Comparison of ENCODE assay signal across 17 mouse cellular contexts in genomic region chr8:128457277-128457676, GRCm38 (mm10).
"Had no signal": no experiment of that assay in that cellular context is flagged by ENCODE, and none has a peak within 500 bp of the region (broad histone marks: within the 10 kb centered on the region; RNA-seq: fewer than 3 reads in every experiment).

No protein-coding gene starts in this region.

- H3K4me3 ChIP-seq: intestine, embryonic 15.5 days; layer of hippocampus, adult 2 months; limb, embryonic 12.5 days; liver, embryonic 13.5 days; lung, embryonic 15.5 days; midbrain, embryonic 10.5 days; myocyte; neural tube, embryonic 12.5 days had no signal

- DNase-seq: kidney, adult 18-20 months; kidney, postnatal 14 days; liver; liver, embryonic 13.5 days; liver, postnatal 0 days; lung, postnatal 14 days; midbrain, embryonic 14.5 days; right cerebral cortex, postnatal 25 days; thymus, adult 2 months; thymus, postnatal 25 days had no signal

- H3K4me2 ChIP-seq: intestine, embryonic 15.5 days; limb, embryonic 12.5 days; liver, embryonic 13.5 days; lung, embryonic 15.5 days; neural tube, embryonic 12.5 days had no signal

- H3K9ac ChIP-seq: intestine, embryonic 15.5 days; limb, embryonic 12.5 days; liver, embryonic 13.5 days; liver, postnatal 0 days; lung, embryonic 15.5 days; neural tube, embryonic 12.5 days had no signal

- H3K9me3 ChIP-seq: intestine, embryonic 15.5 days; limb, embryonic 12.5 days; liver, embryonic 13.5 days; lung, embryonic 15.5 days; midbrain, embryonic 10.5 days; neural tube, embryonic 12.5 days had no signal

- H3K36me3 ChIP-seq: intestine, embryonic 15.5 days; midbrain, embryonic 10.5 days had no signal

- H3K27me3 ChIP-seq: intestine, embryonic 15.5 days; limb, embryonic 12.5 days; liver, embryonic 13.5 days; lung, embryonic 15.5 days; neural tube, embryonic 12.5 days had no signal

- H3K4me1 ChIP-seq: intestine, embryonic 15.5 days; liver, embryonic 13.5 days had no signal

- ATAC-seq: intestine, embryonic 15.5 days; liver, postnatal 0 days had no signal

- H3K27ac ChIP-seq: intestine, embryonic 15.5 days; layer of hippocampus, adult 2 months; limb, embryonic 12.5 days; liver, embryonic 13.5 days; lung, embryonic 15.5 days; midbrain, embryonic 10.5 days; neural tube, embryonic 12.5 days had no signal
